Mouse (Mus musculus) ES-Bruce4 (cell line): Measurements from ENCODE around the gene Traf7. TPM values are rescaled to one million over a fixed set of nuclear protein-coding genes. Genes with fewer than 3 reads are reported as not detected.

Experiments
- H3K27ac ChIP-seq: 2 replicates; pipeline ENCODE4 v1.5.1; 2012; ENCODE audit warnings: low read length, inconsistent platforms; ENCODE audit not compliant: insufficient read depth
- H3K27me3 ChIP-seq: 2 replicates; pipeline ENCODE4 v1.6.1; 2012; ENCODE audit warnings: mild to moderate bottlenecking, low read length, inconsistent platforms; ENCODE audit not compliant: control insufficient read depth, poor library complexity, insufficient read depth, severe bottlenecking
- H3K36me3 ChIP-seq: 2 replicates; pipeline ENCODE4 v1.6.1; 2012; ENCODE audit warnings: inconsistent platforms, mild to moderate bottlenecking, low read length, moderate library complexity; ENCODE audit not compliant: control insufficient read depth, poor library complexity, insufficient read depth, severe bottlenecking
- H3K4me1 ChIP-seq: one replicate; pipeline ENCODE4 v1.8.1; 2011; ENCODE audit warnings: low read length; ENCODE audit not compliant: control insufficient read depth, insufficient read depth
- H3K4me3 ChIP-seq: 2 replicates; pipeline ENCODE4 v1.5.1; 2011; ENCODE audit warnings: low read depth, mild to moderate bottlenecking, low read length
- H3K9ac ChIP-seq: 2 replicates; pipeline ENCODE4 v1.6.1; 2012; ENCODE audit warnings: low read depth, mild to moderate bottlenecking, inconsistent platforms; ENCODE audit not compliant: poor library complexity, severe bottlenecking
- H3K9me3 ChIP-seq: replicated peaks from 2 replicates; pipeline ENCODE4 v1.6.1; 2012; ENCODE audit warnings: mild to moderate bottlenecking, low read length, inconsistent platforms; ENCODE audit not compliant: control insufficient read depth, poor library complexity, insufficient read depth, severe bottlenecking
- CTCF ChIP-seq: IDR thresholded peaks from one replicate; pipeline ENCODE4 v1.8.1; 2011; ENCODE audit warnings: low read depth, low read length
- EP300 ChIP-seq: IDR thresholded peaks from 2 replicates; pipeline ENCODE4 v1.6.1; 2011; ENCODE audit warnings: low read depth, low read length; ENCODE audit not compliant: insufficient read depth
- POLR2A ChIP-seq: IDR thresholded peaks from one replicate; pipeline ENCODE4 v1.8.1; 2011; ENCODE audit warnings: low read length; ENCODE audit not compliant: insufficient read depth
- polyA plus RNA-seq: library from polyadenylated mRNA; stranded (reverse); fragments of >200 nt; gene quantifications from 2 replicates; pipeline ENCODE4 v1.2.4, GENCODE M21; 2011; ENCODE audit warnings: low read depth; ENCODE audit not compliant: missing spikeins, insufficient read depth, insufficient read length

Gene Traf7
- polyA plus RNA-seq, 1 experiment = 145 TPM

DNA sequence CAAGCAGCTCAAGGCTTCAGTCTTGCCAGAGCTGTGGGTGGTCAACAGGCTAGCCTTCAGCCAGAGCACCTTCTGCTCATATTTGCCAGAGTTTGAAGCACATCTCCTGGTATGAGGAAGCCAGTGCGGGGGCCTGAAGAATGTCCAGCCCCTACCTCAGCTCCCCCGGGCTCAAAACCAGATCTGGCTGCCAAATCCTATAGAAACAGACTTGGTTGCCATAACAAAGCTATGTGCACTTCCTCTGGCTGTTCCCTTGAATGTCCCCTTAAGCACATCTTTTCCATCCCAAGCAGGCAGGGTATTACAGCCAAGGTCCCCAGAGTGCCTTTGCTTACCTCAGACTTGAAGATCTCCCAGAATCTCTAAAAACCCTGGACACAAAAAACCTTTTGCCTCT, 3.0 kb downstream of the Traf7 start:
- Histone ChIP-seq H3K36me3 (peaks cover 15% of the 10 kb centered on the region), H3K9ac (no peak overlapping the region)

DNA sequence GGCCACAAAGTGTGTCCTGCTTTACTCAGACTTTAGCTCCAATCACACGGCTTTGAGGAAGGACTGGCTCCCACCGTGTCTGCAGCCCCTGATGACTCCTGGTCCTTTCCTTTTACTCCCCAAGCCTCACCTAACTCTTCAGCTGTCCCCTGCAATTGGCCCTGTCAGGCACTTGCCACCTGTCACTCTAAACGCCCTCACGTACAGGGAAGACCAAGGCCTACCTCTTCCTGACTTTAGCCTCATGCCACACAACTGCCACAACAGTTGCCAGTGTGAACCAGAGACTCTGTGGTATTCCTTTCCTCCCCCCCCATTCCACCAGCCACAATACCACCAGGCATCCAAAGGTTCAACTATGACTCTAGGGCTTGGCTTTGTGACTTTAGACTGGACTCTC, 7.3 kb downstream of the Traf7 start:
- TF ChIP-seq CTCF (no peak), EP300 (no peak), POLR2A (no peak)
- H3K9ac ChIP-seq = no peak overlapping the region
- H3K9me3 ChIP-seq = no peaks in the 10 kb centered on the region
- H3K4me1 ChIP-seq = no peaks in the 10 kb centered on the region
- no peak overlapping the region for H3K27ac ChIP-seq
- peaks cover 5% of the 10 kb centered on the region for H3K36me3 ChIP-seq
- H3K4me3 ChIP-seq = no peak overlapping the region
- no peaks in the 10 kb centered on the region for H3K27me3 ChIP-seq

More for the DNA sequence above, 3.0 kb downstream of the Traf7 start:
- H3K27me3 ChIP-seq = no peaks in the 10 kb centered on the region
- no peak overlapping the region for H3K4me3 ChIP-seq
- no peaks in the 10 kb centered on the region for H3K4me1 ChIP-seq
- TF ChIP-seq POLR2A = no peak
- no peak for TF ChIP-seq EP300
- no peak for TF ChIP-seq CTCF
- H3K9me3 ChIP-seq = no peaks in the 10 kb centered on the region
- H3K27ac ChIP-seq = no peak overlapping the region

DNA sequence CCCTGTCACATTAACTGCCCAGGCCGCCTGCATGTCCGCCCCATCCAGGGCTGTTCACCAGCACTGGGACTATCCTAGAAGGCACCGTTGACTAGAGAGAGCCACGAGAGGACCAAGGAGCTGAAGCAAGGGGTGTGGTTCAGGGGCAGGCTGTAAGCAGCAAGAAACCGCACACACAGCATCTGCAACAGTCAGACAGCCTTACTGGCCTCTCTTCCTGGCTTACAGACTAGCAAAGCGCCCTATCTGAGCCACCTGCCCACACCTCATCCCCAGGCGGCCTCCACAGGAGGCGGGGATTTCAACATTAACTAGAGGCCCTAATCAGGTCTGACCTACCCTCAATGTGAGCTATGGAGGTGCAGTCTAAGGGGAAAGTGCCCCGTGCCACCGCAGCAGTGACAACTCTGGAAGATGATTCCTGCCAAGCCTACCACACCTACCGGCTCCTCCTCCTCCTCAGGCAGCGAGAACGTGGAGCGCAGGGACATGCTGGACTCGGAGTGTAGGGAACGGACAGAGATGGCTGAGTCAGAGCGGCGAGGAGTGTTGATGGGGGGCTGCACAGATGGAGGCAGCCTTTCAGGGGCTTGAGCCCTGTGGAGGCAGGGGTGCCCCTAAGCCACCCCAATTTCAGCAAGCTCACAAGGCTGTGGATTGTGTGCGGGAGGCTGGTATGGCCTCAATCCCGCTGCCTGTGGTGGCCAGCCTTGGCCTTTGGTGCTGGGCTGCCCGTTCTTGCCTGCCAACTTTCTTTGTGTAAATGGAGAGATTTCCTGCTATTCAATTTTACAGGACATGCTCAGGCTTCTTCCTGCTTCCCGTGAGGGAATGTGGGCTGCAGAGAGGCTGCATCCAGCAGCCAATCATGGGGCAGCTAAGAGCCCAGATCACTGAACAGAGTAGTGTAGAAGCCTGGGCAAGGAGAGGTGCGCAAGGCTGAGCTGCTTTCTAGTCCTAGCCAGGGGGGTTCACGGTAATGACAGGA, 13.2 kb downstream of the Traf7 start:
- H3K4me3 ChIP-seq = no peak overlapping the region
- no peak overlapping the region for H3K27ac ChIP-seq
- no peak overlapping the region for H3K9ac ChIP-seq
- no peaks in the 10 kb centered on the region for H3K27me3 ChIP-seq
- H3K36me3 ChIP-seq = peaks cover 16% of the 10 kb centered on the region
- no peaks in the 10 kb centered on the region for H3K9me3 ChIP-seq
- H3K4me1 ChIP-seq = no peaks in the 10 kb centered on the region
- TF ChIP-seq EP300 (no peak), CTCF (no peak), POLR2A (no peak)

DNA sequence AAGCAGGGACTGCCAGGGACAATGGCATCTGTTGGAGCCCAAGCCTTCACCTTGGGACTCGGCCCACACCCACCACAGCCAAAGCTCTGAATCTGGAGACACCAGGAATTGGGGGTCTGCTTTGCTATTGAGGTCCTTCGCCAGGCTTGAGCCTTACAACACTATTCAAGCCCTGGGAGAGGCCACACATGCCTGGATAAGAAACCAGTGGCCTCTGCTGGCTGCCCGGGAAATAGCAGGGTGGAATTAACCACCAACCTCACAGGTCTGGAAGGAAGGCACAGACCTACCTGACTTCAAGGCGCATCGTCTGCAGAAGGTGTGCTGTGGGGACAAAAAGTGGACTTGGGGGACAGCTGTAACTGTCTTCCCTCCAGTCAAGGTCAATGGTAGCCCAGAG, 14.1 kb downstream of the Traf7 start:
- TF ChIP-seq POLR2A = no peak
- peak; percentile 68 for TF ChIP-seq CTCF
- Histone ChIP-seq H3K27me3 (no peaks in the 10 kb centered on the region), H3K4me3 (no peak overlapping the region), H3K27ac (no peak overlapping the region), H3K9me3 (no peaks in the 10 kb centered on the region), H3K36me3 (peaks cover 21% of the 10 kb centered on the region), H3K4me1 (no peaks in the 10 kb centered on the region), H3K9ac (no peak overlapping the region)

DNA sequence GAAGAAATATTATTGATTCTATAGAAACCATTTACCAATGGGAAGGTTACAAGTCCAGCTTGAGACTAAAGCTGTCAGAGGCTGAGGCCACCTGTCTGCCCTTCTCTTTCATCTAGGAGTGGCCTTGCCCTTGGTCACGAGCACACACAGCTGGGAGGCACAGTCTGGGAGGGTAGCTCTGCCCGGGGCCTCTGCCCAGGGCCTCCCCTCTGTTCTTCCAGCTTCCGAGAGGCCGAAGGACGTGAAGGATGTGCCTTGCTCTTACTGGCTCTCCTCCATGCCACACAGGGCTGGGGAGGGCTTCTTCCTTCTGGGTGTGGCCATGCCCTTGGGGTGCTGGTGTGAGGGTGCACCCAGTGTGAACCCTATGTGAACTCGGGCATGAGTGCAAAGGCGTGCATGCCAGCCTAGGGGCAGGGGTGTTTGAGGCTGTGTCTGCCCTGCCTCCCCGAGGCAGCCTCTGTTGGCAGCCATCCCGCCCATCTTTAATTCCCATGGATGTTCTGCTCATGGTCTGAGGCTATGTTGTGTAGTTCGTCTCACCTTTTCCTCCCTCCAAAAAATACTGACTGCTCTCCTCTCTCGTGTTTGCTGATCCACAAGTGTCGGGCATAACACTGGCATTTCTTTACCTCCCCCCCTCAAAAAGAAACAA, 19.8 kb downstream of the Traf7 start:
- Histone ChIP-seq H3K36me3 (peaks cover 16% of the 10 kb centered on the region), H3K27me3 (no peaks in the 10 kb centered on the region), H3K9me3 (no peaks in the 10 kb centered on the region), H3K27ac (no peak overlapping the region), H3K4me3 (no peak overlapping the region), H3K4me1 (peaks cover 2% of the 10 kb centered on the region), H3K9ac (no peak overlapping the region)
- TF ChIP-seq POLR2A (no peak), CTCF (no peak), EP300 (no peak)

DNA sequence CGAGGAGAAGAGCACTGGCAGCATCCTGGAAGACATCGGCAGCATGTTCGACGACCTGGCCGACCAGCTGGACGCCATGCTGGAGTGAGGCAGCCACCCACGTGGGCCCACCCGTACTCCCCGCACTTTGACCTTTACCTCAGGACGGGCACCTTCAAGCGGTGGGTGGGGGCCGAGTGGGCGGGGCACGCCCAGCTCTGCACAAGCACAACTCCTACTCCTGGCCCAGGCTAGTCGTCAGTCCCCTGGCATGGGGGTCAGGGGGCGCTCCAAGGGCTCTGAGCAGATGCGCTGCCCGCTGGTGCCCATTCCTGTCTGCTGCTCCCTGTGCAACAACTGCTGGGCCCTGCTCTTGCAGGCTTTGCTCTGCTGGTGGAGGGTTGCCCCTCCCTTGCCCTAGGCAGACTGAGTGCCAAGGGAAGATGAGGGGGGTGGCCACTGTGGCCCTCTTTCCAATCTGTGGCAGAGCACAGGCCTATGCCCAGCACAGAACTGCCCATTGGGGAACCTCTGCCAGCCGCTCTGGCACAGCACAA, 20.5 kb downstream of the Traf7 start:
- no peak overlapping the region for H3K27ac ChIP-seq
- H3K36me3 ChIP-seq = peaks cover 16% of the 10 kb centered on the region
- no peaks in the 10 kb centered on the region for H3K9me3 ChIP-seq
- no peaks in the 10 kb centered on the region for H3K27me3 ChIP-seq
- H3K4me1 ChIP-seq = peaks cover 2% of the 10 kb centered on the region
- H3K9ac ChIP-seq = no peak overlapping the region
- TF ChIP-seq POLR2A (no peak), EP300 (no peak), CTCF (no peak)
- H3K4me3 ChIP-seq = peak overlapping the region; percentile 18
